Mouse (Mus musculus) lung, embryonic 14.5 days (tissue): Measurements from ENCODE around the gene Gmeb2. TPM values are rescaled to one million over a fixed set of nuclear protein-coding genes. Genes with fewer than 3 reads are reported as not detected.
A peak's percentile ranks its signal among the peaks of the same experiment; 100 is the strongest.

Experiments
- ATAC-seq: fragments of 200-750 bp; cut with Nextera tagmentation; 2 replicates; pipeline ENCODE4 v1.8.0; 2017; ENCODE audit warnings: mild to moderate bottlenecking, moderate TSS enrichment, moderate library complexity; ENCODE audit not compliant: insufficient read depth
- DNase-seq: peaks from one replicate; pipeline ENCODE4 v3.0.0-alpha.2; 2015
- H3K27ac ChIP-seq: fragments of 300-500 bp; sonication (generic); 2 replicates; pipeline ENCODE4 v1.5.1; 2014; ENCODE audit warnings: low read depth, mild to moderate bottlenecking, moderate library complexity
- H3K27me3 ChIP-seq: fragments of 300-500 bp; sonication (generic); 2 replicates; pipeline ENCODE4 v1.6.1; 2014; ENCODE audit warnings: low read length, control low read depth; ENCODE audit not compliant: insufficient read depth
- H3K36me3 ChIP-seq: fragments of 300-500 bp; sonication (generic); 2 replicates; pipeline ENCODE4 v1.6.1; 2014; ENCODE audit warnings: control low read depth; ENCODE audit not compliant: insufficient read depth
- H3K4me1 ChIP-seq: fragments of 300-500 bp; sonication (generic); 2 replicates; pipeline ENCODE4 v1.6.1; 2014; ENCODE audit warnings: antibody characterized with exemption, control low read depth; ENCODE audit not compliant: insufficient read depth
- H3K4me2 ChIP-seq: fragments of 300-500 bp; sonication (generic); 2 replicates; pipeline ENCODE4 v1.6.1; 2014; ENCODE audit warnings: mild to moderate bottlenecking
- H3K4me3 ChIP-seq: fragments of 300-500 bp; sonication (generic); 2 replicates; pipeline ENCODE4 v1.5.1; 2014; ENCODE audit warnings: low read depth, low read length
- H3K9ac ChIP-seq: fragments of 300-500 bp; sonication (generic); 2 replicates; pipeline ENCODE4 v1.6.1; 2014
- H3K9me3 ChIP-seq: fragments of 300-500 bp; sonication (generic); 2 replicates; pipeline ENCODE4 v1.6.1; 2016; ENCODE audit warnings: low read depth, low read length, control low read depth
- CTCF ChIP-seq: IDR thresholded peaks from 2 replicates; pipeline ENCODE4 v1.5.1; 2016; ENCODE audit warnings: antibody characterized with exemption, low read depth
- WGBS: fragments of 180-500 bp; shearing (Covaris S2); extraction: QIAGEN DNeasy Blood & Tissue Kit; methylation state at CpG from one replicate; pipeline ENCODE4 v1.1.7; 2014; 5-methylcytosine and 5-hydroxymethylcytosine counted together
- polyA plus RNA-seq: library from polyadenylated mRNA; unstranded; fragments of >200 nt; fragmentation: Nextera tagmentation; extraction: Ambion mirVana; gene quantifications from 2 replicates; pipeline ENCODE4 v1.2.1, GENCODE M21; 2014

Gmeb2 gene
- polyA plus RNA-seq, 1 experiment from 2014 or later: 21.2 TPM

- H3K27me3 ChIP-seq: peaks cover 35% of the 10 kb centered on the region
- peak within 1 kb of the TSS; percentile 62 for H3K4me2 ChIP-seq
- peak; percentile 38 for DNase-seq
- TF ChIP-seq CTCF: no peak
- no peaks in the 10 kb centered on the region for H3K36me3 ChIP-seq
- peak; percentile 66; the same call in 1 of the 2 replicates for ATAC-seq
- peak within 1 kb of the TSS; percentile 33 for H3K4me3 ChIP-seq
- H3K9ac ChIP-seq: peak within 1 kb of the TSS; percentile 22
- WGBS: 1% methylated on average over 17 of the region's 17 CpGs
- no peaks in the 10 kb centered on the region for H3K4me1 ChIP-seq
- no peaks in the 10 kb centered on the region for H3K9me3 ChIP-seq
- H3K27ac ChIP-seq: no peak within 1 kb of the TSS
Measured at GRCm38 (mm10) chr2:181213021-181213445, 74.8 kb downstream of the Gmeb2 start, which contains the start of gene Srms. Gene Srms (minus strand): TSS chr2:181213185.

- no peak overlapping the region for H3K27ac ChIP-seq
- DNase-seq: no peak
- no peaks in the 10 kb centered on the region for H3K36me3 ChIP-seq
- H3K27me3 ChIP-seq: peaks cover 35% of the 10 kb centered on the region
- H3K9ac ChIP-seq: peak overlapping the region; percentile 22
- no peak for TF ChIP-seq CTCF
- H3K4me2 ChIP-seq: peak overlapping the region; percentile 62
- 4% methylated on average over 34 of the region's 34 CpGs for WGBS
- no peaks in the 10 kb centered on the region for H3K9me3 ChIP-seq
- no peaks in the 10 kb centered on the region for H3K4me1 ChIP-seq
- ATAC-seq: peak; percentile 60
- peak overlapping the region; percentile 33 for H3K4me3 ChIP-seq
Measured at GRCm38 (mm10) chr2:181212389-181213020, 75.3 kb downstream of the Gmeb2 start.

GRCm38 (mm10) chr2:181206118-181206517, 81.7 kb downstream of the Gmeb2 start:
- TF ChIP-seq CTCF: no peak
- Histone ChIP-seq H3K36me3 (no peaks in the 10 kb centered on the region), H3K27me3 (peaks cover 1% of the 10 kb centered on the region; the same call in 1 of the 2 replicates)

GRCm38 (mm10) chr2:181205678-181206077, 82.2 kb downstream of the Gmeb2 start:
- Histone ChIP-seq H3K27ac (no peak overlapping the region), H3K27me3 (no peaks in the 10 kb centered on the region), H3K36me3 (no peaks in the 10 kb centered on the region), H3K4me3 (no peak overlapping the region), H3K4me1 (no peaks in the 10 kb centered on the region), H3K9ac (no peak overlapping the region), H3K4me2 (no peak overlapping the region), H3K9me3 (no peaks in the 10 kb centered on the region)
- DNase-seq: no peak
- no peak for TF ChIP-seq CTCF
- 76% methylated on average over 5 of the region's 5 CpGs for whole genome bisulfite sequencing
- ATAC-seq: no peak

More at GRCm38 (mm10) chr2:181206118-181206517, 81.7 kb downstream of the Gmeb2 start:
- Histone ChIP-seq H3K27ac (no peak overlapping the region), H3K4me2 (no peak overlapping the region), H3K9me3 (no peaks in the 10 kb centered on the region), H3K4me3 (no peak overlapping the region), H3K9ac (no peak overlapping the region), H3K4me1 (no peaks in the 10 kb centered on the region)
- peak; percentile 52; the same call in 1 of the 2 replicates for ATAC-seq
- 73% methylated on average over 9 of the region's 9 CpGs for WGBS
- DNase-seq: no peak

- H3K9me3 ChIP-seq: no peaks in the 10 kb centered on the region
- no peak for DNase-seq
- no peak overlapping the region for H3K9ac ChIP-seq
- H3K36me3 ChIP-seq: no peaks in the 10 kb centered on the region
- H3K27me3 ChIP-seq: no peaks in the 10 kb centered on the region
- no peak overlapping the region for H3K4me2 ChIP-seq
- 74% methylated on average over 6 of the region's 6 CpGs for WGBS
- no peak for TF ChIP-seq CTCF
- H3K27ac ChIP-seq: no peak overlapping the region
- no peaks in the 10 kb centered on the region for H3K4me1 ChIP-seq
- H3K4me3 ChIP-seq: no peak overlapping the region
- no peak for ATAC-seq
Measured at GRCm38 (mm10) chr2:181202886-181203285, 84.9 kb downstream of the Gmeb2 start.

GRCm38 (mm10) chr2:181202422-181202821, 85.4 kb downstream of the Gmeb2 start, which contains the start of gene Ptk6:
Gene Ptk6 (minus strand): TSS chr2:181202789.
- no peak within 1 kb of the TSS for H3K9ac ChIP-seq
- ATAC-seq (no peak), DNase-seq (no peak)
- H3K4me3 ChIP-seq: no peak within 1 kb of the TSS
- 84% methylated on average over 3 of the region's 3 CpGs for WGBS
- no peaks in the 10 kb centered on the region for H3K36me3 ChIP-seq
- no peak within 1 kb of the TSS for H3K27ac ChIP-seq
- H3K4me2 ChIP-seq: no peak within 1 kb of the TSS
- TF ChIP-seq CTCF: no peak
- H3K27me3 ChIP-seq: no peaks in the 10 kb centered on the region
- no peaks in the 10 kb centered on the region for H3K4me1 ChIP-seq
- no peaks in the 10 kb centered on the region for H3K9me3 ChIP-seq

GRCm38 (mm10) chr2:181201606-181202005, 86.2 kb downstream of the Gmeb2 start:
- H3K9me3 ChIP-seq: no peaks in the 10 kb centered on the region
- H3K9ac ChIP-seq: no peak overlapping the region
- no peak for ATAC-seq
- TF ChIP-seq CTCF: no peak
- no peak for DNase-seq
- no peaks in the 10 kb centered on the region for H3K4me1 ChIP-seq
- no peaks in the 10 kb centered on the region for H3K36me3 ChIP-seq
- no peak overlapping the region for H3K4me3 ChIP-seq
- no peak overlapping the region for H3K4me2 ChIP-seq
- no peak overlapping the region for H3K27ac ChIP-seq
- H3K27me3 ChIP-seq: no peaks in the 10 kb centered on the region
- WGBS: 41% methylated on average over 3 of the region's 3 CpGs

Other genes with a start within 250 kb of the Gmeb2 start
- 0.55 and 1.3 TPM in 2 replicates for gene Chrna4, start 244.5 kb downstream of the Gmeb2 start, polyA plus RNA-seq
- 0.05 TPM in 2 replicates for gene Kcnq2, start 152.7 kb downstream of the Gmeb2 start, polyA plus RNA-seq
- gene Eef1a2, start 131.0 kb downstream of the Gmeb2 start, polyA plus RNA-seq: 0.35 TPM in 1 of 2 replicates, not detected in the other
- gene Ppdpf, start 100.8 kb downstream of the Gmeb2 start, polyA plus RNA-seq: 333 and 364 TPM in 2 replicates
- 0.12 TPM in 1 of 2 replicates, not detected in the other for gene Ptk6, start 85.2 kb downstream of the Gmeb2 start, polyA plus RNA-seq
- gene Srms, start 74.8 kb downstream of the Gmeb2 start, polyA plus RNA-seq: 0.16 and 0.22 TPM in 2 replicates
- gene Fndc11, start 68.0 kb downstream of the Gmeb2 start, polyA plus RNA-seq: 0.21 and 0.27 TPM in 2 replicates
- 2.5 and 3.0 TPM in 2 replicates for gene Helz2, start 46.0 kb downstream of the Gmeb2 start, polyA plus RNA-seq
- 1.6 and 2.5 TPM in 2 replicates for gene Stmn3, start 26.5 kb upstream of the Gmeb2 start, polyA plus RNA-seq
- gene Rtel1, start 31.7 kb upstream of the Gmeb2 start, polyA plus RNA-seq: 67.0 and 70.3 TPM in 2 replicates
- 35.7 and 41.1 TPM in 2 replicates for gene Zgpat, start 76.9 kb upstream of the Gmeb2 start, polyA plus RNA-seq
- 54.1 and 54.2 TPM in 2 replicates for gene Arfrp1, start 77.4 kb upstream of the Gmeb2 start, polyA plus RNA-seq
- gene Lime1, start 92.0 kb upstream of the Gmeb2 start, polyA plus RNA-seq: 19.6 and 26.6 TPM in 2 replicates
- gene Zbtb46, start 171.4 kb upstream of the Gmeb2 start, polyA plus RNA-seq: 14.6 and 15.6 TPM in 2 replicates
- 0.13 and 0.24 TPM in 2 replicates for gene Abhd16b, start 205.2 kb upstream of the Gmeb2 start, polyA plus RNA-seq
- 160 and 165 TPM in 2 replicates for gene Tpd52l2, start 209.1 kb upstream of the Gmeb2 start, polyA plus RNA-seq
- 79.4 and 81.3 TPM in 2 replicates for gene Dnajc5, start 232.4 kb upstream of the Gmeb2 start, polyA plus RNA-seq